Mouse (Mus musculus): Measurements from ENCODE around the gene Tnfaip3. TPM values are rescaled to one million over a fixed set of nuclear protein-coding genes. Genes with fewer than 3 reads are reported as not detected.
A peak's percentile ranks its signal among the peaks of the same experiment; 100 is the strongest.

Tnfaip3 gene
- total RNA-seq (2021), result 1 to 10 TPM; 1.3 to 1.7 TPM
- long read RNA-seq, experiment 1, full-length matches to known transcripts, result 1 of 1 reads
- long read RNA-seq, experiment 1, partial matches to known transcripts, result 0 of 1 reads
- long read RNA-seq, experiment 1, other reads (novel, unspliced or antisense), result 0 of 1 reads
- long read RNA-seq, experiment 2, full-length matches to known transcripts, result 1 of 1 reads
- long read RNA-seq, experiment 2, partial matches to known transcripts, result 0 of 1 reads
- long read RNA-seq, experiment 2, other reads (novel, unspliced or antisense), result 0 of 1 reads

DNA sequence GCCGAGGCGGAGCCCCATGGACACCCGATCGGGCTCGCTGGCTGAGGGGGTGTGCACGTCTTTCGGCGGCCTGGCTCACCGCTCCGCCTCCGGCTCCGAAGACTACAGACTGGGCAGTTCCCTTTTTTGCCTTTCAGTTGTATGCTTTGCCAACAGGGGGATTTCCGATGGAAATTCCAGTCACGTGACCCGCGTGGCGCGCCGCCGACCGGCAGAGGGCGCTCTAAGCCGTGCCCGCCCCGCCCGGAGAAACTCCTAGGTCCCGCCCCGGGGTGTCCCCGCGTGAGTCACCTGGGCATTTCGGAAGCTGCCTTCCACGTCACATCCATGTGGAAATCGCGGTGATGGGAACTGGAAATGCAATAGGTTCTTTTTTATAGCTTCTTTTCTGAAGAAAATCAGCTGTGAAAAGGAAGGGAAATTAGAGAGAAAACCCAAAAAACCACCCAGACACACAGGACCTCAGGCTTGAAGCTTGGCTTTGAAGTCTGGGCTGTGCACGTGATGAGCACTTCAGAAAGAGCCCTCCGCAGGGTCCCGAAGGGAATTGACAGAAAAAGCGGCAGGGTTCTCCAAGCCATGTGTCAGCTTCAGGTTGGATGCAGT lies at the start of gene Tnfaip3:
TSS of gene Tnfaip3 (minus strand) at position 401 of the 606 bp plus-strand sequence.
- peak; percentile 97 for DNase-seq (ENCODE audit: low spot score)

DNA sequence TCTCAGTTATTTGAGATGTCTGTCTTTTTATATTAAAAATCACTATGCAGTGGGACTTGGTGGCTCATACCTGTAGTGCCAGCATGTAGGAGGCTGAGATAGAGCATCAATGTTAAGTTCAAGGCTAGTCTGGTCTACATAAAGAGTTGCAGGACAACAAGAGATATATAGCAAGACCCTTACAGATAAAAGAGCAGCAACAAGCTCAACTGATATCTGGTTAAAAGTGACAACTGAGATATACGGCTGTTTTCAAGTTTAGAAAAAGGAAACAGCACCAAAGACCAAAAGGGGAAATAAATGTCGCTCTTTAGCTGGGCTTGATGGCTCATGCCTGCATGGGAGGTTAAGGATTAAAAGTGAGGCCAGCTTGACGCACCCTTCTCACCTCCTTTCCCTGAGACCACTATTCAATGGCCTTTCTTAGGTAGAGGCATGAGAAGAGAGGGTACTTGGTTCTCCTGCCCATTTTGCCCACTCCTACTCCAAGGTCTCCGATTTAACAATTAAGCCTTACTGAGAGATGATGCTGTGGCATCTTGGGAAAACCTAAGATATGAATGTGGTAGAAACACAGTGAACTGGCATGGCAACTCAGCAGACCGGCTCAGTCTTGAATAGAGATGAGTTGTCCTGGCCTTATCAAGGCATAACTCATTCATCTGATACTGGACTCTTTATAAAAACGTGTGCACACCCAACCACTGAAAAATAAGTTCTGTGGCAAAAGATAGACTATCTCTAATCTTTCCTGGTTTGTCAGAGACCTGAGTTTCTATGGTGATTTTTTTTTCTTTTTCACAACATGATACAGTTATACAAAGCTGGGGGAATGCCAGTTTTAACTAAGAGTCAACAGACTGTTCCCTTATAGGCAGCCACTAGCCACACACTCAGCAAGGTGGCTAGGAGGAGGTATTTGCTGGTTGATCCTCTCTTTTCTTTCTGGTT lies 49.5 kb upstream of the Tnfaip3 start:
- no peak for DNase-seq (ENCODE audit: low spot score)

DNA sequence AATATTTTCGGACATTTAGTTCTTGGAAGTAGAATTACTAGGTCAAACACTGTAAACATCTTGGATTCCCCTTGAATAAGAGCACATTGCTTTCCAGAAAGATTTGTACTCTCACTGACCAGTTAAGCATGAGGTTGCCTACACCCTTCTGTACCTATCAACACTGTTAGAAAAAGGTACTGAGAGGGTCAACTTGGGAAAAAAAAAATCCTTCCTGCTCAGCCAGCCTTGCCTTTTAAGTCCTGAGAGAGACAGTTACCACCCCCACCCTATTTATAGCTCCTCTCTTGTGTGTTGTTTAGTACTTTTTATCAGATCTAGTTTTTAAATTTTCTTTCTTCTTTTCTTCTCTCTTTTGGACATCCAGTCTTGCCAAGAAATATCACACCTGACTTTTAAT lies 48.2 kb upstream of the Tnfaip3 start:
- no peak for DNase-seq (ENCODE audit: low spot score)

DNA sequence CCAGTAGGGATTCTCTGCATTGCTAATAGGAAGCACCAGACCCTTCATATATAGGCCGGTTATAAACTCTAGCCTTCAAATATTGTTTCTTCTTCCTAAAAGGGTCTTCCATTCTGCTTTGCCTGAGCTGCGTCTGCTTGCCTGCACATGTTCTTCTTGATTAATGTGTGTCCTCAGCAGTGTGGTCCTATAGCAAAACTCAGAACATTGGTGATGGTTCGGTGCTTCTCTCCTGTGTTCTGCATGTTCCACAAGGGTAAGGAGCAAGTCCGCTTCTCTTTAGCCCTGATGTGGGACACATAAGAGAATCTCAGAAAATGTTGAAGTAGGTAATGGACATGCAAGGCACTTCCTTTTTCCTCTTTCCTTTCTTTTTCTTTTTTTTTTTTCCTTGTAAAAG lies 47.8 kb upstream of the Tnfaip3 start:
- DNase-seq (ENCODE audit: low spot score), result no peak

DNA sequence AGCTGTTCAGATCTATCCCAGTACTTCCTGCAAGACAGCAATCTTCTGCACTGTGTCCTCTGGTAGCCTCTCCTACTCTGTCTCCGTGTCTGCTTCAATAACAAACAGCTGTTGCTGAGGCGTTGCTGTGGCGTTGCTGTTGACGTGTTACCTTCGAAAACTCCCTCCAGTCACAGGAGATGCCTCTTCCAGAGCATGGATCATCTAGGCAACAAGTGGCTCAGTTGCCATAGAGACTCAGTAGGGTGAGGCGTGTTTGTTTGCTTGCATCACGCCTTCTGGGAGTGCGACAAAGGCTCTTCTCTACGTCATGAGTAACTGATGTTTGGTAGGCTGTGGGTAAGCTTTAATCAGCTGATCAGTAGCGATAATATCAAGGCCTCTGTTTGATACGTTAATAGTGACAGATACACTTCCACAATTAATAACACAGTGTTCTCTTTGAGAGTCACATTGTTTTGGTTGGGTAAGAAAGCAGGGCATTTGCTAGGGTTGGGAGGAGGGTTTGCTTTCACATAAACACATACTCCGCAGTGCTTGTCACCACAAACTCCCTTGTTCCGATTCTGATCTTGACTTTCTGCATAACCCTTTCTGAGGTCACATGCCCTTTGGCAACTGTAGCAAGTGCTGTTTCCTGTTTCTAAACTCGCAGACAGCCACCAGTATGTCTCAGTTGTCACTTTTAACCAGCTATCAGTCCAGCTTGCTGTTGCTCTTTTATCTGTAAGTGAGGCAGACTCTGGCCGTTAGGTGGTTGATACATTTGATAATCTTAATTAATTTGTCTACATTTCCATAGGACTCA lies 46.8 kb upstream of the Tnfaip3 start:
- DNase-seq (ENCODE audit: low spot score), result peak; percentile 9

DNA sequence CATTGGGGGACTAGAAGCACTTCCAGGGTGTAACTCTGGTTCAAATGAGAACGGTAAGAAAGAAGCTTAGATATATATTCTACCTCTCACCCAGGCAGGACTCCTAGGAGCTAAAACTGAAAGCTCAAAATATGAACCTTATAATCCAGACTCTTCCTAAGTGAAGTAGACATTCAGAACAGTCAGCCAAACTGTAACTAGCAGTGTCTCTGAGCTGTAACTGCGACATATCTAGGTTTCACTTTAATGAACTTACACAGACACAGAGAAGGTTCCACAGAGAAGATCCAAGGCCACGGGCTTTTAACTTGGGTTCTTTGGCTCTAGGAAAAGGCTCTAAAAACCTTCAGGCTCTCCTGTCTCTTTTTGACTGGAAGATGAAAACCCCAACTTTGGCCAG lies 45.7 kb upstream of the Tnfaip3 start:
- DNase-seq (ENCODE audit: low spot score), result no peak

DNA sequence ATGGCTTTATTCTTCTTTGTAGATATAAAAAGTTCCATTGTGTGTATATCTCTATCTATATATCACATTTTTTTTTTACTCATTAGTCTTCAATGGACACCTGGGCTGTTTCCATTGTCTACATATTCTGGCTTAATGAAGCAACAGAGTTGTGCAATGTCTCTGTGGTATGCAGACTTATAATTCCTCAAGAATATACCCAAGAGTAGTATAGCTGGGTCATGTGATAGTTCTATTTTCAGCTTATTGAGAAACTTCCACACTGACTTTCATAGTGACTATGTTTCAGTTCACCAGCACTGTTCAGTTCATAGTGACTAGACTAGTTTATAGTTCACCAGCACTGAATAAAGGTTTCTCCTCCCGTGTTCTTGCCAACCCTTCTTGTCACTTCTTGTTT lies 38.1 kb upstream of the Tnfaip3 start:
- no peak for DNase-seq (ENCODE audit: low spot score)

DNA sequence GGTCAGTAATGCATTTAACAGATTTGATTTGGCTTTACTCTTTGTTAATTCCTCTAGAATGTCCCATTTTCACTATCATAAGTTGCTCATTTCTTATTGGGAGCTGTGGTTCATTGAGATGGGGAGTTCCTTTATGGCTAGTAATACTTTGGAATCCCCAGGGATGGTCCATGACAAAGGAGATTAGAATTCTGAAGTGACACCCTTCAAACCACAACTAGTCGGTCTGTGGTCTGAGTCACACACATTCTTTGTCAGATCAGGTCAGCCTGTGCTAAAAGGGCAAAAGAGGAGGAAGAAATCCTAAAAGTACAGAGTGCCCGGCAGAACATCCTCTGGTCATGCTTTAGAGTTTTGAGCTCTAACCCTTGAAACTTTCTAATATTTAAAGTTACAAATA lies 30.5 kb upstream of the Tnfaip3 start:
- no peak for DNase-seq (ENCODE audit: low spot score)

DNA sequence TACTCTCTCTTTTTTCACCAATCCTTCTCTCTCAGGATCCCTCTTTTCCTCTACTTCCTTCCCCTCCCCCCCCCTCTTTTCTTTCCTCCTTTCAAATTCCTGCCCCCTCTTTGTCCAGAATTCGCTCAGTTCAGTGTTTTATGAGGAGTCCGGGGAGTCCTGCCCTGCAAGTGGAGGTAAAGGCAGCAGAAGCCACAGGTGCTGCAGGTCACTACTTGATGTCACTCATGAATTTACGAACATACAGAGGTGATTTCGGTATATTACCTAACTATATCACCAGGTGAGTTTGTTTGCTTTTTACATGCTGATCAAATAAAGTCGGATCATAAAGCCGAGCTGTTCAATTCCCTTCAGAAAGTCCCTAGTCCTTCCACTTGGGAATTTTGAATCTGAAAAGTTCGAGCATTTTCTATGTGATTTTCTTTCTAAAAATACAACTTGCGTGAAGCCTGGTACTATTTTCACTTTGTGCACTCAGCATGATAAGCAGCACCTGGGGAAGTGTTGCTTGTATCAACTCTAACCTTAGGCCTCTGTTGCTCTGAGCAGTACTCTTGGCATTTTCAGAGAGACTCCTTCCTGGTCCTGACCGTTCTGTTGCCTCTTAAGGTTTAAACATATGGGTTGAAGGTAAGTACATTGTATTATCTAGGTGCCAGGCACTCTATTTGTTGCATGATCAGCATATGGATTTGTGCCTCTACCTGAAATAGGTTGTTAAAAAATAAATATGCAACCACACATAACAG lies 29.5 kb upstream of the Tnfaip3 start:
- no peak for DNase-seq (ENCODE audit: low spot score)

DNA sequence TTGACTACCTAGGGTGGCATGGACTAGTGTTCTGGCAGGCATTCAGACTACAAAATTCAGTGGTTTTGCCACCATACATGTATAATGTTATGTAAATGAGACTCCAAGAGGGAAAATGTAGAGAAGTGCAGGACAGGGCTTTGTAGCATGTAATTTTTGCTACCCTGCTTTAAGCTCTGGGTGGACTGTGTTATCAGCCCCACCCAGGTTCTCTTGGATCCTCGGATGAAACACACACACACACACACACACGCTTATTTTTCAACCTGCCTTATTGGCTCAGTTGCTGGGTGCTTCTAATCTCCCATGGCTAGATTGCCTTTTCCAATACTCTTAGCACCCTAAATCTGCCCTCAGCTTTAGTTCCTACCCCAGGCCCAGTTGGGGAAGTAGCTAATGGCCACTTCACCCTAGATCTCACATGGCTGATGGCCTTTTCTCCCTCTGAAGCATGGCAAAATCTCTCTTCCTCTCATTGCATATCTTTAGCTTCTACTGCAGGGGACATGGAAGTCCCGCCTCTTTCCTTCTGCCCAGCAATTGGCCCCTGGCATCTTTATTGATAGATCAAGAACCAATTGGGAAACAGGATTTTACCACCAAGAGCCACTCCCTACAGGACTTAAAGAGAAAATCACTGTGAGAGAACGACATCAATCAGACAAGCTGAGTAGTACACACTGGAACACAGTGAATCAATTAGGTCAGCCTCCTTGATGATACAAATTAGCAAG lies 28.2 kb upstream of the Tnfaip3 start:
- peak; percentile 8 for DNase-seq (ENCODE audit: low spot score)

DNA sequence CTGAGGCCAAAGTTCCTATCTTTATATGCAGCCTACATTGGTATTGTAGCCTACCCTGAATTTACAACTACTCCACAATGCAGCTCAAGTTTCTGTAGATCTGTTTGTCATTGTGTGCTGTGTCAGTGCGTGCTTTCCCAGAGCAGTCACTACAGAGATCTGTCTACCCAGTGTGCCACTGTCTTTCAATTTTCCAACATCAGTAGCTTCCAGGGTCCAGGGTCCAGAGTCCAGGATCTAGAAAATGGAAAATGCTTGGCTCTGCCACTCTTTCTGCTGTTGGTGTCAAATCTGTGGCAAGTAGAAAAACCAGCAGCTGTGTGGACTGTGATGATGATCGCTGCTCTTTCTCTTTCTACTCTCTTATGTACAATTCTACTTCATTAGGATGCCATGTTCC lies 24.7 kb upstream of the Tnfaip3 start:
- DNase-seq (ENCODE audit: low spot score), result no peak

DNA sequence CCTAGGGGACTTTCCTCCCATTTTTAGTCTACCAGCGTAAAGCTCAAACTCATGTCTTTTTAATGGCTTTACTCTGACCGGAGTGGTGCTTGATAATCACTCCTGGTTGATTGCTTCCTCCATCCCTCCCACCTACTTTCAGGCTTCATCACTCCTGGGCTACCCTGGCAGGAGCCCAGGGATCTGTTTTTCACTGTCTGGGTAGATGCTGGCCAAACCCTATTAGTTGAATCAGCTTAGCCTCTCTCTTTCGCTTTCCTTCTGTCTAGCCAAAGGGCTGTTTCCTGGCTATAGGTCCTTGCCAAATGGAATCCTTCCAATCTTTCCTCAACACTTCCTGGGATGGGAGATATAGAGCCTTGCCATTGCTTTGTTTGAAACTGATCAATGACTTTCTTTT lies 19.3 kb upstream of the Tnfaip3 start:
- no peak for DNase-seq (ENCODE audit: low spot score)

DNA sequence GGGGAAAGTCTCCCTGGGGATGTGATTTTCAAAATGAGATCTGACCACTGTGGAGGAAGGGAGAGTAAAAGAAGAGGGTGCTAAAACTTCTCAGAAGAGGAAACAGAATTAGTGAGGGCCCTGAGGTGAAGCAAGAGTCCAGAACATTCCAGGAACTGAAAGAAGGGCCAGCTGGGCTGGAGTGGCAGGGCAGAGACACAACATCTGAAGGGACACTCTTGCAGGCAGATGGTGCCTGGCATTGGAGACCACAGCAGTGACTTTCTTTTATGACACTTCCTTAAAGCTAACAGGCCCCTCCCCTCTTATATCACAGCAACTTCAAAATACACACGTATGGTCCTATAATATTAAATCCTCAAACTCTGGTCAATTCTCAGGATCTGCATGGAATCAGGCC lies 18.2 kb upstream of the Tnfaip3 start:
- DNase-seq (ENCODE audit: low spot score), result peak; percentile 7

DNA sequence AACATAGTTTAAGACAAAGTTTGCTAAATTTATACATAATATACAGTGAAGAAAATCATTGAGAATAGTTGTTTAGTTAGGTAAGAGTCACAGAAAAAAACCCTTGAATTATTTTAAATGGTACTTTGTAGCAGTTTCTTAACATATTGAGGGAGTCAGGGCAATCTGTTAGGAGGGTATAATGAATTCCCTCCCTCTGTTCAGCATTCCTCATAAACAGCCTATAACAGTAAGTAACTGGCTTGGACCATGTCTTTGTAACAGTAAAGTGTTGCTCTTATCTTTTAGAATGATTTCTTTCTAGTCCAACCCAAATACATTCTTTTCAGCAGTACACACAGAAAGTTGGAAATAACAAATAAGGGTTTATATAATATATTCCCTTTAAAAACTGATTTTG lies 16.4 kb upstream of the Tnfaip3 start:
- DNase-seq (ENCODE audit: low spot score), result no peak

DNA sequence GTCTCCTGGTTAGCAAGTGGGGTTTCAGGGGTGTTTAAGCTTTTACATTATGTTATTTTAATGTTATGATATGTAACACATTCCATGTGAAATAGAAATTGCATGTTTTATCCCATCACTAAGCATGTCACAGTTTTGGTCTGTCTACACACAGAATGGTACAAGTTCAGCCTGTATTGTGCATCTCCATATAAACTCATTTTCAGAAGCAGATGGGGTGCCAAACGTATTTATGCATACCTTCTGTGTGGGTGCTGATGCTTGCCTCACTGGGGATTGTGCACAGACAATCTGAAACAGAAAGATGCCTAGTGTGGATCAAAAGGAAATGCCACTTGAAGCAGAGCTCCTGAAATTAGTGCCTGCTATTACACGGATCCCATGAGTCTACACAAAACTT lies 15.2 kb upstream of the Tnfaip3 start:
- no peak for DNase-seq (ENCODE audit: low spot score)

DNA sequence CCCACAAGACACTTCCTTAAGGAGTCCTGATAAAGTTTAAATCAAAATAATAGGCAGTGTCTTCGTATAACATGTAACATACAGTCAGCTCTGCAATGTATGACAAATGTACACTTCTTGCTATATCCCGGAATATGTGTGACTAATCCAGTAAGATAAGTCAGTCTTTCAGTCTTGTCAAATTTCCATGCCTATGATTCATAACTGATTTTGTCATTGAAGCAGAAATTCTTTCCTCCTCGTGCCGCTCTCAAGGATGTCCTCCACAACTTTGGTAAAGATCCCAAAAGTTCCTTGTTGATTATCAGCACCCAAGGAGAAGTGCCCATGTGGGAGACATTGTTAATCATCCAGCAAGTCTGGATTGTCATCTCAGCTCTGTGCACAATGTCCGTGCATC lies 11.3 kb upstream of the Tnfaip3 start:
- DNase-seq (ENCODE audit: low spot score), result no peak

DNA sequence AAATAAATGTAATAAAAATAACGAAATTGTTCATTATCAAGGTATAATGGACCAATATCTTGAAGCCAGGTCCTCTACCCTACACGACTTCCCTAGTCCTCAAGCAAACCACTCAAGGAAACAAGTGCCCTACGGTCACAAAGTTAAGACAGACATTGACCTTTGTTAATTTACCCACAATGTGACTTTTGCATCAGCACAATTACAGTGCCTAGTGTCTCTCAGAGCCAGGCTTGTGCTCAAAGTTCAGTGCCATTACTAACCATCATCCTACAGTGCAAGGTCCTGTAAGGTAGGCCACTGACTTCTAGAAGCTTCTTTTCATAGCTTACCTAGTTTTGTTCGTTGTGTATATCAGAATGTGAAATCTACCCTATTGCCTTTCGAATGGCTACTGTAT lies 8.9 kb upstream of the Tnfaip3 start:
- DNase-seq (ENCODE audit: low spot score), result no peak

DNA sequence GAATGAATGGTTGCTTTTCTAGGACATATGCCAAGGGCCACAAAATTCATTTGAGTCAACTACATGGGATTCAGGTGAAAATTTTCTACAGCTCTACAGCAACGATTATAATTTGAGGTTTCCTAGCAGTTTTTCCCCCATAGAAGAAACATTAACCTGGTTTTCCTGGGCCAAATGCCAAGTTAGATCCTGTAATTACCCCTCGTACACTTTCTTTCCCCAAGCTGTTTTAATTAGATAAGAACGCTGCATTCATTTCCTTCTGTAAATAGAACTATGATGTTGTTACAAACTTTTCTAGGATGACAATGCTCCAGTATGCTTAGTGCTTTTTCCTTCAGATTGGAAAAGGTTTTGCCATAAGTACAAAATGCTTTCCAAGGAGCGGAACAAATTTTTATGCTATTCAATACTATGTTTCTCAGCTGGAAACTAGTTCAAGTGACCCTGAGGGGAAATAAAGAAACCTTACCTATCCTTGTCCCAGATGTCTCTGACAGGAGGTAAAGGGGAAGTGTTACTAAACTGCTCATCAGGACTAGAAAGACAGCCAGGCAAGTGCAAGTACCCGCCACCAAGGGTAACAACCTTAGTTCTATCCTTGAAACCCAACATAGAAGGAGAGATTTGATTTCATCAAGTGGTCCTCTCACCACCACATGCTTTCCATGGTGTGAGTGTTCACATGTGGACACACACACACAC lies 8.3 kb upstream of the Tnfaip3 start:
- DNase-seq (ENCODE audit: low spot score), result no peak

DNA sequence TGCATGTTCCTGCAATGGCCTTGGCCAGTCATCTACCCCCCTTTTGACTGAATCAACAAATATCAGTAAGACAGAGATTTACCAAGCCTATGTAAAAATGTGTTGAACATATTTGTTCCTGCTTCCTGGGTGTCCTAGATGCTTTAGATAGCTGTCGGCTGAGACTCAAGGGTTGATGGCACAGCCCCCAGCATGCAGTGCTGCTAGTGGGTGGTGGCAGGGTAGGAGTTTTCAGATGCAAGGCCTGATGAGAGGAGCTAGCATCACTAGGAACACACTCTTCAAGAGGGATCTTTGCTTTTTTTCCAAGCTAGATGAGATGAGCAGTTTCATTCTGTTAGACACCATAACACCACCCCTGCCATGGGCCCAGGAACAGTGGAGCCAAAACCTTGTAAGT lies 6.8 kb upstream of the Tnfaip3 start:
- DNase-seq (ENCODE audit: low spot score), result no peak

Data from gastrocnemius, adult 18-20 months (tissue).